Mouse (Mus musculus) cerebellum, adult 2 months (tissue): Measurements from ENCODE around the gene Gpld1.

Experiments used
- CTCF ChIP-seq: fragments of 200-500 bp; IDR thresholded peaks from 2 replicates; pipeline ENCODE4 v1.5.1; 2011; ENCODE audit warnings: low read depth, mild to moderate bottlenecking, control low read depth, low read length, moderate library complexity, borderline replicate concordance; ENCODE audit not compliant: insufficient read depth
- POLR2A ChIP-seq: fragments of 200-500 bp; IDR thresholded peaks from 2 replicates; pipeline ENCODE4 v1.6.1; 2011; ENCODE audit warnings: low read length, control low read depth, borderline replicate concordance; ENCODE audit not compliant: insufficient read depth

- no peak for TF ChIP-seq CTCF
- no peak for TF ChIP-seq POLR2A
These were observed 19.2 kb downstream of the Gpld1 start for GRCm38 (mm10) chr13:24962119-24962518.
